8 mouse cellular contexts compared by ENCODE assay signal in genomic region chr12:17691320-17691876, GRCm38 (mm10). TPM values are rescaled to one million over a fixed set of nuclear protein-coding genes. Genes with fewer than 3 reads are reported as not detected.
A peak's percentile ranks its signal among the peaks of the same experiment; 100 is the strongest.
DNase-seq lines count a peak whose midpoint lies in the region; ATAC-seq and TF ChIP-seq lines count a peak whose summit lies in the region.

No protein-coding gene starts in this region.

- peak; percentile 52 for ATAC-seq in forebrain, embryonic 16.5 days
- ATAC-seq in lung, postnatal 0 days = no peak

- H3K4me3 ChIP-seq in layer of hippocampus, adult 2 months = peak overlapping the region; percentile 89
- H3K4me3 ChIP-seq in bone marrow macrophage, adult 2 months (ENCODE audit: insufficient read depth, low read length) = peak overlapping the region; percentile 94
- peak overlapping the region; percentile 75 for H3K4me3 ChIP-seq in forebrain, embryonic 16.5 days (replicated peaks; ENCODE audit: low read length)
- H3K4me3 ChIP-seq in kidney, adult 2 months (ENCODE audit: insufficient read depth, low read depth, low read length) = peak overlapping the region; percentile 97
- peak overlapping the region; percentile 96 for H3K4me3 ChIP-seq in lung, postnatal 0 days (ENCODE audit: low read depth, low read length)
- H3K4me3 ChIP-seq in small intestine, adult 2 months (ENCODE audit: low read depth, low read length) = peak overlapping the region; percentile 80

- no peak for DNase-seq in layer of hippocampus, adult 2 months (ENCODE audit: low spot score in 2 of 2)
- no peak for DNase-seq in layer of hippocampus, adult 11-12 months (ENCODE audit: low spot score)
- DNase-seq in kidney, adult 2 months = peak; percentile 38
- peak; percentile 36 for DNase-seq in lung, postnatal 0 days (ENCODE audit: low spot score)
- no peak for DNase-seq in right cerebral cortex, postnatal 10 days (ENCODE audit: low spot score in 2 of 2)

- peaks cover 44% of the 10 kb centered on the region for H3K4me1 ChIP-seq in bone marrow macrophage, adult 2 months (ENCODE audit: control insufficient read depth, insufficient read depth, low read length)
- peaks cover 18% of the 10 kb centered on the region for H3K4me1 ChIP-seq in forebrain, embryonic 16.5 days (replicated peaks; ENCODE audit: control insufficient read depth, insufficient read depth, low read length)
- H3K4me1 ChIP-seq in kidney, adult 2 months (ENCODE audit: control insufficient read depth, insufficient read depth, low read length) = peaks cover 23% of the 10 kb centered on the region
- peaks cover 20% of the 10 kb centered on the region; the same call in 1 of the 2 replicates for H3K4me1 ChIP-seq in lung, postnatal 0 days (ENCODE audit: insufficient read depth, low read depth, low read length)
- peaks cover 31% of the 10 kb centered on the region; the same call in 1 of the 2 replicates for H3K4me1 ChIP-seq in small intestine, adult 2 months (ENCODE audit: control insufficient read depth, insufficient read depth, insufficient read length, low read length)

- no peaks in the 10 kb centered on the region for H3K9me3 ChIP-seq in forebrain, embryonic 16.5 days (ENCODE audit: control insufficient read depth, low read length)
- H3K9me3 ChIP-seq in lung, postnatal 0 days (ENCODE audit: low read length) = no peaks in the 10 kb centered on the region

- peak overlapping the region; percentile 64 for H3K9ac ChIP-seq in forebrain, embryonic 16.5 days (replicated peaks; ENCODE audit: low read depth, low read length)
- peak overlapping the region; percentile 74 for H3K9ac ChIP-seq in lung, postnatal 0 days (replicated peaks; ENCODE audit: low read depth)

- no peaks in the 10 kb centered on the region for H3K27me3 ChIP-seq in forebrain, embryonic 16.5 days (replicated peaks; ENCODE audit: control insufficient read depth, insufficient read depth, low read length)
- no peaks in the 10 kb centered on the region for H3K27me3 ChIP-seq in kidney, adult 2 months (replicated peaks; ENCODE audit: control insufficient read depth, insufficient read depth, low read length)
- H3K27me3 ChIP-seq in lung, postnatal 0 days (replicated peaks; ENCODE audit: insufficient read depth, low read length) = no peaks in the 10 kb centered on the region
- no peaks in the 10 kb centered on the region for H3K27me3 ChIP-seq in small intestine, adult 2 months (ENCODE audit: control insufficient read depth, insufficient read depth, low read length)

- H3K27ac ChIP-seq in layer of hippocampus, adult 2 months = peak overlapping the region; percentile 54
- H3K27ac ChIP-seq in bone marrow macrophage, adult 2 months (ENCODE audit: insufficient read depth, low read depth, low read length) = peak overlapping the region; percentile 49; the same call in 1 of the 2 replicates
- no peak overlapping the region for H3K27ac ChIP-seq in forebrain, embryonic 16.5 days (ENCODE audit: low read length)
- H3K27ac ChIP-seq in kidney, adult 2 months (ENCODE audit: insufficient read depth, low read depth, low read length) = peak overlapping the region; percentile 78
- peak overlapping the region; percentile 81 for H3K27ac ChIP-seq in lung, postnatal 0 days (ENCODE audit: low read length)
- H3K27ac ChIP-seq in small intestine, adult 2 months (ENCODE audit: insufficient read depth, low read depth, low read length) = peak overlapping the region; percentile 54

- TF ChIP-seq CTCF in layer of hippocampus, adult 2 months (conservative IDR thresholded peaks at IDR 0.05) = no peak
- no peak for TF ChIP-seq CTCF in bone marrow macrophage, adult 2 months (IDR thresholded peaks at IDR 0.05; ENCODE audit: low read depth, low read length)
- no peak for TF ChIP-seq CTCF in kidney, adult 2 months (conservative IDR thresholded peaks at IDR 0.05; ENCODE audit: insufficient read depth, insufficient read length, low read depth, low read length)
- no peak for TF ChIP-seq CTCF in lung, postnatal 0 days (IDR thresholded peaks at IDR 0.05)
- TF ChIP-seq CTCF in small intestine, adult 2 months (IDR thresholded peaks at IDR 0.05; ENCODE audit: extremely low read depth, insufficient read length, insufficient replicate concordance, low read depth, low read length) = no peak

- WGBS in forebrain, embryonic 16.5 days = 0% methylated on average over 30 of the region's 30 CpGs
- under 1% methylated on average over 30 of the region's 30 CpGs for WGBS in kidney, adult 2 months
- 2% methylated on average over 28 of the region's 30 CpGs for WGBS in lung, postnatal 0 days
- whole genome bisulfite sequencing in small intestine, adult 2 months = under 1% methylated on average over 30 of the region's 30 CpGs

- peak overlapping the region; percentile 92 for H3K4me2 ChIP-seq in forebrain, embryonic 16.5 days (ENCODE audit: low read length)
- H3K4me2 ChIP-seq in lung, postnatal 0 days (replicated peaks; ENCODE audit: low read depth, low read length) = peak overlapping the region; percentile 88

- no peak for TF ChIP-seq POLR2A in bone marrow macrophage, adult 2 months (IDR thresholded peaks at IDR 0.05; ENCODE audit: borderline replicate concordance, low read depth, low read length)
- no peak for TF ChIP-seq POLR2A in kidney, adult 2 months (IDR thresholded peaks at IDR 0.05; ENCODE audit: low read depth, low read length)
- TF ChIP-seq POLR2A in small intestine, adult 2 months (IDR thresholded peaks at IDR 0.05; ENCODE audit: low read depth, low read length) = no peak

- no peaks in the 10 kb centered on the region for H3K36me3 ChIP-seq in forebrain, embryonic 16.5 days (ENCODE audit: control insufficient read depth, insufficient read depth)
- H3K36me3 ChIP-seq in kidney, adult 2 months (ENCODE audit: control insufficient read depth, insufficient read depth, low read length) = no peaks in the 10 kb centered on the region
- H3K36me3 ChIP-seq in lung, postnatal 0 days (ENCODE audit: insufficient read depth, low read length) = no peaks in the 10 kb centered on the region
- no peaks in the 10 kb centered on the region for H3K36me3 ChIP-seq in small intestine, adult 2 months (ENCODE audit: control insufficient read depth, insufficient read depth, low read length)

- TF ChIP-seq EP300 in lung, postnatal 0 days (IDR thresholded peaks at IDR 0.05) = no peak

RNA-seq across cellular contexts. Expression of gene Hpcal1, which starts 0.7 kb away (rescaled TPM):
- 10 to 100 TPM; 54.3 to 64.6 TPM for total RNA-seq in layer of hippocampus, adult 2 months (2021)
- polyA plus RNA-seq in bone marrow macrophage, adult 2 months (2012; ENCODE audit: insufficient read depth, insufficient read length, missing spikeins) = 169 and 178 TPM in 2 replicates
- 34.6 and 47.1 TPM in 2 replicates for polyA plus RNA-seq in forebrain, embryonic 16.5 days (2015; fragmentation: Nextera tagmentation; extraction: Ambion mirVana)
- 128 and 144 TPM in 2 replicates for polyA plus RNA-seq in kidney, adult 2 months (2012; rRNA removed)
- polyA plus RNA-seq in lung, postnatal 0 days (2015; fragmentation: Nextera tagmentation; extraction: Ambion mirVana) = 127 and 145 TPM in 2 replicates
- 35.9 and 63.4 TPM in 2 replicates for polyA plus RNA-seq in small intestine, adult 2 months (2012; rRNA removed)

Comparison
In these comparisons a context has a peak if more than half of its experiments do, and no peak if none do; other contexts are left out.
1. DNase-seq: peak in kidney, adult 2 months (single experiment) and lung, postnatal 0 days (single experiment); none in layer of hippocampus, adult 2 months (0 of 2), layer of hippocampus, adult 11-12 months (single experiment) and right cerebral cortex, postnatal 10 days (0 of 2).
2. Peak in every context shown above with its lines, with median percentiles within 50 percentile points of each other: H3K4me3 ChIP-seq.